Mouse (Mus musculus) heart, postnatal 0 days (tissue): ENCODE data around the gene Tert. TPM values are rescaled to one million over a fixed set of nuclear protein-coding genes. Genes with fewer than 3 reads are reported as not detected.

Experiments used
- ATAC-seq: fragments of 200-750 bp; cut with Nextera tagmentation; 2 replicates; pipeline ENCODE4 v1.8.0; 2017; ENCODE audit warnings: low read depth, moderate number of reproducible peaks, moderate library complexity; ENCODE audit not compliant: insufficient read depth
- DNase-seq: peaks from one replicate; pipeline ENCODE4 v3.0.0-alpha.2; 2016; ENCODE audit warnings: low spot score
- H3K27ac ChIP-seq: fragments of 300-500 bp; sonication (generic); 2 replicates; pipeline ENCODE4 v1.5.1; 2014; ENCODE audit warnings: low read depth, mild to moderate bottlenecking
- H3K27me3 ChIP-seq: fragments of 300-500 bp; sonication (generic); 2 replicates; pipeline ENCODE4 v1.6.1; 2014; ENCODE audit warnings: low read length, mixed read lengths; ENCODE audit not compliant: control insufficient read depth, insufficient read depth
- H3K36me3 ChIP-seq: fragments of 300-500 bp; sonication (generic); replicated peaks from 2 replicates; pipeline ENCODE4 v1.6.1; 2014; ENCODE audit warnings: low read length, mixed read lengths; ENCODE audit not compliant: control insufficient read depth, insufficient read depth
- H3K4me1 ChIP-seq: fragments of 300-500 bp; sonication (generic); 2 replicates; pipeline ENCODE4 v1.6.1; 2014; ENCODE audit warnings: antibody characterized with exemption; ENCODE audit not compliant: control insufficient read depth, insufficient read depth
- H3K4me2 ChIP-seq: fragments of 300-500 bp; sonication (generic); 2 replicates; pipeline ENCODE4 v1.6.1; 2014; ENCODE audit warnings: low read depth, mild to moderate bottlenecking, low read length, moderate library complexity
- H3K4me3 ChIP-seq: fragments of 300-500 bp; sonication (generic); 2 replicates; pipeline ENCODE4 v1.5.1; 2014; ENCODE audit warnings: low read depth, low read length
- H3K9ac ChIP-seq: fragments of 300-500 bp; sonication (generic); replicated peaks from 2 replicates; pipeline ENCODE4 v1.6.1; 2014; ENCODE audit warnings: low read depth, low read length, mixed read lengths
- H3K9me3 ChIP-seq: fragments of 300-500 bp; sonication (generic); replicated peaks from 2 replicates; pipeline ENCODE4 v1.6.1; 2016; ENCODE audit warnings: low read length; ENCODE audit not compliant: control insufficient read depth
- CTCF ChIP-seq: IDR thresholded peaks from 2 replicates; pipeline ENCODE4 v1.5.1; 2016; ENCODE audit warnings: antibody characterized with exemption, control low read depth, low read depth
- EP300 ChIP-seq: IDR thresholded peaks from 2 replicates; pipeline ENCODE4 v1.6.1; 2016; ENCODE audit warnings: antibody characterized with exemption, low read depth
- WGBS: fragments of 180-500 bp; shearing (Covaris S2); extraction: QIAGEN DNeasy Blood & Tissue Kit; methylation state at CpG from one replicate; pipeline ENCODE4 v1.1.7; 2014; 5-methylcytosine and 5-hydroxymethylcytosine counted together
- polyA plus RNA-seq: library from polyadenylated mRNA; unstranded; fragments of >200 nt; fragmentation: Nextera tagmentation; extraction: Ambion mirVana; gene quantifications from 2 replicates; pipeline ENCODE4 v1.2.1, GENCODE M21; 2015
- total RNA-seq: library from RNA; depleted of rRNA; stranded (reverse); fragments of >200 nt; gene quantifications from 2 replicates; pipeline ENCODE4 v1.2.3, GENCODE M21; 2014; ENCODE audit warnings: low replicate concordance

Gene Tert
- total and polyA plus RNA-seq, 2 experiments from 2014 or later: 0.48 to 3.5 TPM

DNA sequence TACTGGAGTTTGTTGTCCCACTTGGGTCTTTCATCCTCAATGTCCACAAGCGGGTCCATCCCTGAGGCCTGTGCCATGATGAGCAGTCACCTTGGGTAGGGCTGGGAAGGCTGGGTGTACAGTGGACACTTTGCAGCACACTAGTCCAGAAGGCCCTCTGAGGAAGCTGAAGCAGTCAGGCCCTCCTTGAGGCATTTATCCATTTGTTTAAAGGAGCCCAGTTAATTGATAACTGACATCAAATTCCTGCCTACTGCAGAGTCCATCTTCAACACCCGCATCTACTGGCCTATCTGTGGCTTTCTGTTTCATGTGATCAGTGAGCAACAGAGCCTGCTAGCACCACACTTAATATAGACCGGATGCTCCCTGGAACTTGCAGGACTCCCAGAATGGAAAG lies 51.1 kb downstream of the Tert start, which contains the start of gene Slc6a18:
TSS of gene Slc6a18 (minus strand) at position 171 of the 400 bp plus-strand sequence.
- H3K9me3 ChIP-seq: no peaks in the 10 kb centered on the region
- H3K27ac ChIP-seq: no peak within 1 kb of the TSS
- no peak within 1 kb of the TSS for H3K4me2 ChIP-seq
- no peak within 1 kb of the TSS for H3K9ac ChIP-seq
- WGBS: 76% methylated on average over 3 of the region's 3 CpGs
- no peak within 1 kb of the TSS for H3K4me3 ChIP-seq
- ATAC-seq (no peak), DNase-seq (no peak)
- H3K36me3 ChIP-seq: no peaks in the 10 kb centered on the region
- H3K4me1 ChIP-seq: no peaks in the 10 kb centered on the region
- no peaks in the 10 kb centered on the region for H3K27me3 ChIP-seq
- TF ChIP-seq CTCF (no peak), EP300 (no peak)

DNA sequence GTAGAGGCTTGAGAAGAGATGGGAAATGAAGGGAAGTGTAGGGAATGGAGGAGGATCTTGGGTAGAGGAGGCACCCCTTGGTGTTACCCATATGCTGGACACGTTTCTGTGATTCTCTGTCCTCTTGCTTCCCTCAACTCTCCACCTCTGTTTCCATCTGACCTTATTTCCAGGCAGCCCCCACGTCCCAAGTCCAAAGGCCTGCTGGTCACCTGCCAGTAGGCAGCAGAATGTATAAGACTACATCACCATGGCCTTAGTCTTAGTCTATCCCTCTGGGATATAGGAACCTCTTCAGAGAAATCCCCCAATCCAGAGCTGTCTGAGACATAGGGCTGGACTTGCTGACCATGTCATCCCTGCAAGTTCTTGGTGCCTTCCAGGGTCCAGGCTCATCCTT lies 52.6 kb downstream of the Tert start:
- DNase-seq (no peak), ATAC-seq (no peak)
- H3K4me2 ChIP-seq: no peak overlapping the region
- H3K4me1 ChIP-seq: no peaks in the 10 kb centered on the region
- H3K9ac ChIP-seq: no peak overlapping the region
- no peak overlapping the region for H3K4me3 ChIP-seq
- H3K27ac ChIP-seq: no peak overlapping the region
- H3K9me3 ChIP-seq: no peaks in the 10 kb centered on the region
- no peak for TF ChIP-seq CTCF
- no peak for TF ChIP-seq EP300
- 61% methylated on average over 2 of the region's 2 CpGs for WGBS
- H3K27me3 ChIP-seq: no peaks in the 10 kb centered on the region
- H3K36me3 ChIP-seq: no peaks in the 10 kb centered on the region

DNA sequence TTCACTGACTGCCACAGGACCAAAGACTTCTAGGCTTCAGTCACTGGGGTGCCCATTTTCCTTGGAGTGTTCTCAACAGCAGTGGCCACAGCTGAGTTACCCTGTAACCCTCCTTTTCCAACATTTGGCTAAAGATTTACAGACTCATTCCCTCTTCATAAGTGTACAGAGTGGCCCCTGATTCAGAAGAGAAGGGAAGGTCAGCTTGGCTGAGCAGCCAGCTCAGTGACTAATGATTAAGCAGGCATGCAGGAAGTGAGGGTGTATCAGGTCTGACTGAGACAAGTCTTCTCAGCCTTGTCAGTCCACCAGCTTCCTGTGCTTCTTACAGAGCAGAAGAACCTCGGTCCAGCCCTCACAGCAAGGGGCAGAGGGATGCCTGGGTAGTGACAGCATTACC lies 53.7 kb downstream of the Tert start:
- Histone ChIP-seq H3K36me3 (no peaks in the 10 kb centered on the region), H3K27ac (no peak overlapping the region), H3K4me1 (no peaks in the 10 kb centered on the region), H3K9ac (no peak overlapping the region), H3K27me3 (no peaks in the 10 kb centered on the region), H3K4me2 (no peak overlapping the region), H3K4me3 (no peak overlapping the region), H3K9me3 (no peaks in the 10 kb centered on the region)
- ATAC-seq: no peak
- TF ChIP-seq CTCF (no peak), EP300 (no peak)
- no peak for DNase-seq
- WGBS: 24% methylated on average over 1 of the region's 1 CpGs

GRCm38 (mm10) chr13:73682226-73682625 lies 55.5 kb downstream of the Tert start:
- H3K27ac ChIP-seq: no peak overlapping the region
- H3K36me3 ChIP-seq: no peaks in the 10 kb centered on the region
- no peak overlapping the region for H3K4me3 ChIP-seq
- TF ChIP-seq EP300 (no peak), CTCF (no peak)
- H3K4me1 ChIP-seq: no peaks in the 10 kb centered on the region
- WGBS: 86% methylated on average over 2 of the region's 2 CpGs
- no peaks in the 10 kb centered on the region for H3K27me3 ChIP-seq
- DNase-seq: no peak
- no peak overlapping the region for H3K4me2 ChIP-seq
- H3K9me3 ChIP-seq: no peaks in the 10 kb centered on the region
- no peak for ATAC-seq
- H3K9ac ChIP-seq: no peak overlapping the region

DNA sequence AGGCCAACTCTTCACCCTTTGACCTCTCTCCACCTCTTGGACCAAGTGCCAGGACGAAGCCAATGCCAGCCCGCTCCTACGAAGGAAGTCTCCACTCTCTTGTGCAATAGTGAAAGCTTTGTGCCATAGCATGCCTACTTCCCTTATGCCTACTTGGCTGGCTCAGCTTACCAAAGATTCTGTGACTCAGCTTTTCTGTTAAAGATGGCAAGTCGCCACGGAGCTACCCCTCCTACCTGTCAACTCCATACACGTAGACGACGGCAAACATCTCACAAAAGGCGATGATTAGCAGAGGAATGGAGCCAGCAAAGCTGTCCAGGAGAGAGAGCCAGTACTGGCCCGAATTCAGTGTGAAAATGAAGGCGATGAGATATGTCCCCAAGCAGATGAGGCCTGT lies 57.0 kb downstream of the Tert start:
- no peak for ATAC-seq
- TF ChIP-seq CTCF (no peak), EP300 (no peak)
- Histone ChIP-seq H3K9me3 (no peaks in the 10 kb centered on the region), H3K4me2 (no peak overlapping the region), H3K27me3 (no peaks in the 10 kb centered on the region), H3K4me3 (no peak overlapping the region), H3K27ac (no peak overlapping the region), H3K4me1 (no peaks in the 10 kb centered on the region), H3K9ac (no peak overlapping the region), H3K36me3 (no peaks in the 10 kb centered on the region)
- DNase-seq: no peak
- 47% methylated on average over 11 of the region's 11 CpGs for WGBS

DNA sequence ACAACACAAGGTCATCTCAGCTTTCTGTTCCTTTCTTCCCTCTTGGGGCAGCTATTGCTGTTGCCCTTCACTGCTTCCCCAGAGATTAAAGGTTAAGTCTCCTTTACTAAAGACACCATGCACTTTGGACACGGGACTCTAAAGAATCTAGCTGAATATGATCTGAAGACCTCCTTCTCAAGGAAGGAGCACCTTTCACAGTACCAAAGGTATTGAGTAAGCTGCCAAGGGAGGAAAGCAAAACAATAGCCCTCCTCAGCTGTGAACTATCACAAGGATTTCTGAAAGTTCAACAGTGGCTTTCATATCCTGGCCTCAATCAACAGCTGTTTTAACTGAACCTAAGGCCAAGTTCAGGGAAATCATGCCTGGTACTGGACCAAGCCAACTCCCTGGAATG lies 57.7 kb downstream of the Tert start:
- H3K4me1 ChIP-seq: no peaks in the 10 kb centered on the region
- H3K9me3 ChIP-seq: no peaks in the 10 kb centered on the region
- DNase-seq: no peak
- no peak overlapping the region for H3K27ac ChIP-seq
- TF ChIP-seq EP300: no peak
- TF ChIP-seq CTCF: no peak
- H3K27me3 ChIP-seq: no peaks in the 10 kb centered on the region
- no peak overlapping the region for H3K4me2 ChIP-seq
- H3K9ac ChIP-seq: no peak overlapping the region
- WGBS: 75% methylated on average over 1 of the region's 1 CpGs
- no peaks in the 10 kb centered on the region for H3K36me3 ChIP-seq
- H3K4me3 ChIP-seq: no peak overlapping the region
- no peak for ATAC-seq
